Mouse (Mus musculus) midbrain, postnatal 0 days (tissue): ENCODE data around the gene Dgkh. TPM values are rescaled to one million over a fixed set of nuclear protein-coding genes. Genes with fewer than 3 reads are reported as not detected.
"Not testable (repeated sequence)": the region's sequence is repeated elsewhere in the genome, so short reads cannot be mapped to it uniquely, and the experiment has no call there.

Source experiments
- ATAC-seq: fragments of 200-750 bp; cut with Nextera tagmentation; 2 replicates; pipeline ENCODE4 v1.8.0; 2017; ENCODE audit warnings: moderate number of reproducible peaks, mild to moderate bottlenecking, moderate TSS enrichment, moderate library complexity; ENCODE audit not compliant: low FRiP score
- DNase-seq: peaks from one replicate; pipeline ENCODE4 v3.0.0-alpha.2; 2015; ENCODE audit warnings: low spot score
- H3K27ac ChIP-seq: fragments of 300-500 bp; sonication (generic); 2 replicates; pipeline ENCODE4 v1.5.1; 2014; ENCODE audit warnings: low read depth, mild to moderate bottlenecking, low read length, mixed read lengths
- H3K27me3 ChIP-seq: fragments of 300-500 bp; sonication (generic); 2 replicates; pipeline ENCODE4 v1.6.1; 2014; ENCODE audit warnings: low read length, control low read depth, mixed read lengths; ENCODE audit not compliant: insufficient read depth
- H3K36me3 ChIP-seq: fragments of 300-500 bp; sonication (generic); 2 replicates; pipeline ENCODE4 v1.6.1; 2014; ENCODE audit warnings: low read length, control low read depth, mixed read lengths; ENCODE audit not compliant: insufficient read depth
- H3K4me1 ChIP-seq: fragments of 300-500 bp; sonication (generic); 2 replicates; pipeline ENCODE4 v1.6.1; 2014; ENCODE audit warnings: mild to moderate bottlenecking, control low read depth, antibody characterized with exemption, low read length, mixed read lengths; ENCODE audit not compliant: insufficient read depth
- H3K4me2 ChIP-seq: fragments of 300-500 bp; sonication (generic); 2 replicates; pipeline ENCODE4 v1.6.1; 2014; ENCODE audit warnings: low read depth, mild to moderate bottlenecking, low read length, mixed read lengths; ENCODE audit not compliant: poor library complexity, severe bottlenecking
- H3K4me3 ChIP-seq: fragments of 300-500 bp; sonication (generic); 2 replicates; pipeline ENCODE4 v1.5.1; 2014; ENCODE audit warnings: low read depth, mild to moderate bottlenecking, low read length, moderate library complexity
- H3K9ac ChIP-seq: fragments of 300-500 bp; sonication (generic); replicated peaks from 2 replicates; pipeline ENCODE4 v1.6.1; 2014; ENCODE audit warnings: mild to moderate bottlenecking, low read length, moderate library complexity, mixed read lengths; ENCODE audit not compliant: poor library complexity, severe bottlenecking
- H3K9me3 ChIP-seq: fragments of 300-500 bp; sonication (generic); 2 replicates; pipeline ENCODE4 v1.6.1; 2016; ENCODE audit warnings: low read length, control low read depth
- CTCF ChIP-seq: IDR thresholded peaks from 2 replicates; pipeline ENCODE4 v1.5.1; 2016; ENCODE audit warnings: antibody characterized with exemption, mild to moderate bottlenecking
- WGBS: fragments of 180-500 bp; shearing (Covaris S2); extraction: QIAGEN DNeasy Blood & Tissue Kit; methylation state at CpG from one replicate; pipeline ENCODE4 v1.1.7; 2014; 5-methylcytosine and 5-hydroxymethylcytosine counted together
- polyA plus RNA-seq: library from polyadenylated mRNA; unstranded; fragments of >200 nt; fragmentation: Nextera tagmentation; extraction: Ambion mirVana; gene quantifications from 2 replicates; pipeline ENCODE4 v1.2.1, GENCODE M21; 2015
- total RNA-seq: library from RNA; depleted of rRNA; stranded (reverse); fragments of >200 nt; gene quantifications from 2 replicates; pipeline ENCODE4 v1.2.3, GENCODE M21; 2014

Gene Dgkh
- total and polyA plus RNA-seq, 2 experiments from 2014 or later, result 2.8 to 15.3 TPM

- Histone ChIP-seq H3K36me3 (peaks cover 9% of the 10 kb centered on the region), H3K4me1 (no peaks in the 10 kb centered on the region), H3K27ac (no peak overlapping the region), H3K27me3 (no peaks in the 10 kb centered on the region), H3K9me3 (no peaks in the 10 kb centered on the region), H3K9ac (no peak overlapping the region), H3K4me2 (no peak overlapping the region), H3K4me3 (no peak overlapping the region)
- ATAC-seq (no peak), DNase-seq (no peak)
- WGBS, result 94% methylated on average over 5 of the region's 5 CpGs
- no peak for TF ChIP-seq CTCF
These were observed 164.2 kb downstream of the Dgkh start for GRCm38 (mm10) chr14:78568410-78568809.

DNA sequence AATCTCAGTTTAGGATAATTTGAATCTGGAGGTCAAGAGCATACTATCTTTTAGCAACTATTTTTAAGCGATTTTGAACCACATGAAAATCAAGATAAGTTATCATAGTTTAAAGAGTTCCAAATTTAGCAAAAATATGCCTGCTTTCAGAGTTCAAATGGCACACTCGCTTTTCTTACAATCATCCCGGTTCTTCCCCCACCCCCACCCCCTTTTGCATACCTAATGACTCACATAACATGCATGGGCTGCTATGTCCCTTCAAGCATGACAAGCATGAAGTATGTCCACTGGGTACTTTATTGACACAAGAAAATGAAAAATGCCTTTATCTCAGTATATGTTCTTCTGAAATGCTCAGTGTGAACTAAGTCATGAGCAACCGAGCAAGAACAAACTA lies 166.1 kb downstream of the Dgkh start:
- WGBS, result 74% methylated on average over 4 of the region's 4 CpGs
- Histone ChIP-seq H3K4me1 (no peaks in the 10 kb centered on the region), H3K9ac (no peak overlapping the region), H3K36me3 (peaks cover 9% of the 10 kb centered on the region), H3K9me3 (no peaks in the 10 kb centered on the region), H3K27me3 (no peaks in the 10 kb centered on the region), H3K4me3 (no peak overlapping the region), H3K4me2 (no peak overlapping the region), H3K27ac (no peak overlapping the region)
- TF ChIP-seq CTCF, result no peak
- DNase-seq, result no peak
- no peak for ATAC-seq

GRCm38 (mm10) chr14:78564292-78564691 lies 168.3 kb downstream of the Dgkh start:
- no peaks in the 10 kb centered on the region for H3K9me3 ChIP-seq
- no peaks in the 10 kb centered on the region for H3K27me3 ChIP-seq
- H3K4me3 ChIP-seq, result no peak overlapping the region
- no peak overlapping the region for H3K9ac ChIP-seq
- no peak overlapping the region for H3K27ac ChIP-seq
- ATAC-seq (no peak), DNase-seq (no peak)
- TF ChIP-seq CTCF, result no peak
- WGBS, result 79% methylated on average over 2 of the region's 2 CpGs
- peaks cover 6% of the 10 kb centered on the region for H3K36me3 ChIP-seq
- no peaks in the 10 kb centered on the region for H3K4me1 ChIP-seq
- no peak overlapping the region for H3K4me2 ChIP-seq

DNA sequence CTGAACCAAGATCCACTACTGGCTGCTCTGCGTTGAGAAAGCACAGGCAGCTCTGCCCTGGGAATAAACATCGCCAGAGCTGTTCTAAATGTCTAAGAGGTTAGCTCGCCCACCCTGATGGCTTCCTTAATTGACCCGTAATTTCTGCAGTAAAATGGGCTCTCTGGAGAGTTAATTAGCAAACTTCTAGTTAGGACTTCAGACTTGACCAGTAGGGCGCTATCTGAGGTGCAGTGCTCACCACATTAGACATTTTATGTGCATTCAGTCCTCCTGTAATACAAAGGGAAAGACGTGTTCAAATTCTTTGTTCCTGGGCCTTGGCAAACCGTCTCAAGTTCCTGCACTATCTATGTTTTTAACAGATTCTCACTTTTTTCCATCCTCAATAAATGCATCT lies 169.4 kb downstream of the Dgkh start:
- 77% methylated on average over 7 of the region's 7 CpGs for WGBS
- no peaks in the 10 kb centered on the region for H3K27me3 ChIP-seq
- no peak overlapping the region for H3K27ac ChIP-seq
- DNase-seq (no peak), ATAC-seq (no peak)
- no peaks in the 10 kb centered on the region for H3K9me3 ChIP-seq
- H3K9ac ChIP-seq, result no peak overlapping the region
- no peak overlapping the region for H3K4me3 ChIP-seq
- H3K4me2 ChIP-seq, result no peak overlapping the region
- H3K36me3 ChIP-seq, result peaks cover 10% of the 10 kb centered on the region
- TF ChIP-seq CTCF, result no peak
- no peaks in the 10 kb centered on the region for H3K4me1 ChIP-seq

GRCm38 (mm10) chr14:78562121-78562520 lies 170.5 kb downstream of the Dgkh start:
- no peak overlapping the region for H3K4me3 ChIP-seq
- H3K36me3 ChIP-seq, result peaks cover 6% of the 10 kb centered on the region; the same call in 1 of the 2 replicates
- no peaks in the 10 kb centered on the region for H3K9me3 ChIP-seq
- H3K27me3 ChIP-seq, result no peaks in the 10 kb centered on the region
- H3K4me1 ChIP-seq, result no peaks in the 10 kb centered on the region
- ATAC-seq (no peak), DNase-seq (no peak)
- no peak overlapping the region for H3K27ac ChIP-seq
- 81% methylated on average over 4 of the region's 4 CpGs for WGBS
- no peak overlapping the region for H3K4me2 ChIP-seq
- no peak overlapping the region for H3K9ac ChIP-seq
- no peak for TF ChIP-seq CTCF

DNA sequence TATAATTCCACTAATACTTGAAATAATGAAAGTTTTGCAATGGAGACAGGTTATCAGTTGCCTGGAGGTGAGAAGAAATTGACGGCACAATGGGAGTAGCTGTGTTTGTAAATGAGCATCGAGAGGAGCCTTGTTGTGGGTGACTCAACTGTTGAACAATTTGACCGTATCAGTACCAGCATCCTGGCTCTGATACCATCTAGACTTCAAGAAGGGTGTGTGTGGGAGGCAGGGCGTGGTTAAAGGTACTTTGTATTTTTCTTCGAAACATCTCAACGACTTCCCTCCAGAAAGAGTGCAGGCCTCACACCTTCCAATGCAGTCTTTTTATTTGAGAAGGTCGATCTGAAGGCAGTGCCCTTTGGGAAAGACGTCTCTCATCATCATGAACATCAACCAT lies 173.5 kb downstream of the Dgkh start:
- WGBS, result 94% methylated on average over 8 of the region's 8 CpGs
- no peak for TF ChIP-seq CTCF
- no peaks in the 10 kb centered on the region for H3K9me3 ChIP-seq
- no peaks in the 10 kb centered on the region for H3K27me3 ChIP-seq
- no peak overlapping the region for H3K4me3 ChIP-seq
- no peak overlapping the region for H3K4me2 ChIP-seq
- H3K9ac ChIP-seq, result no peak overlapping the region
- H3K36me3 ChIP-seq, result peaks cover 6% of the 10 kb centered on the region; the same call in 1 of the 2 replicates
- no peaks in the 10 kb centered on the region for H3K4me1 ChIP-seq
- H3K27ac ChIP-seq, result no peak overlapping the region
- DNase-seq, result no peak
- no peak for ATAC-seq

DNA sequence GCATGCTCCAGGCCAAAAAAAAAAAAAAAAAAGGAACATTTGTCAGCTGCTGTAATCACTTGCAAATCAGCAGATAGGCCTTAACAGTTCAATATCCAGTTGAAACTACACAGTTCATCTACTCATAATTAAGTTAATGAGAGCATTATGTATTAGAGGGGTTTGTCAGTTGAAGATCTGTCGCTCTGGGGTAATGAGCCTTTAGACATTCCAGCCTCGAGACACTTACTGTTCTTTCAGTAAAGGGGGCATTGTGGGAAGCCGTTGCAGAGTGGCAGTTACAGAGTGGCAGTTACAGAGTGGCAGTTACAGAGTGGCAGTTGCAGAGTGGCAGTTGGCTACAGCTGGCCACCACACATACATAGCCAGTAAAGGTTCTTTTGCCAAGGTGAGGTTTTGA lies 177.7 kb downstream of the Dgkh start:
- not testable (repeated sequence) for H3K4me3 ChIP-seq, H3K4me1 ChIP-seq, ATAC-seq, H3K27me3 ChIP-seq, H3K9me3 ChIP-seq, H3K9ac ChIP-seq, H3K36me3 ChIP-seq, DNase-seq, H3K4me2 ChIP-seq, H3K27ac ChIP-seq
- WGBS, result 84% methylated on average over 3 of the region's 3 CpGs
